Mouse (Mus musculus) spleen, postnatal 10 days (tissue): Measurements from ENCODE around the gene Dync1li2.

ENCODE experiments used
- DNase-seq, 2 experiments: peaks; one replicate each; pipeline ENCODE4 v3.0.0; 2021 to 2022; ENCODE audit warnings: low spot score in 2 of 2

Dync1li2 gene

DNA sequence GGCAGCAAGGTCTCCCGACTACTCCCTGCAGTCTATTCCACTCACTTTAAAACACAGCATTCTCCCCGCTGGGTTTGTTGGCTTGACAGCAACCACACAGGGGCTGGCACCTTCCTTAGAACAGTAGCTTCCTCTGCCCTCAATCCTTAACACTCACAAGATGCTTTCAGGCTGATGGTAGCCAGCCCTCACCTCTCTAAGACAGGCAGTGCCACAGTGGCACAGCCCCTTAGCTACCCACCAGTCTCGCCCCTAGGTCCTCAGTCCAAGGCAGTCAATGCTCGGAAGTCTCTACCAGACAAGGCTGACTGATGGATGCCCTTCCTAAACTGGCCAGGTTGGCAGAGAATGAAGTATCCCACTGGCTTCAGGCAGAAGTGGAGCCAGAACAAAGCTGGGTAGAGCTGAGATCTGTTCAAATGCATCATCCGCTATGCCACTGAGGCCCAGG, 61.9 kb downstream of the Dync1li2 start:
- DNase-seq, result no peak

DNA sequence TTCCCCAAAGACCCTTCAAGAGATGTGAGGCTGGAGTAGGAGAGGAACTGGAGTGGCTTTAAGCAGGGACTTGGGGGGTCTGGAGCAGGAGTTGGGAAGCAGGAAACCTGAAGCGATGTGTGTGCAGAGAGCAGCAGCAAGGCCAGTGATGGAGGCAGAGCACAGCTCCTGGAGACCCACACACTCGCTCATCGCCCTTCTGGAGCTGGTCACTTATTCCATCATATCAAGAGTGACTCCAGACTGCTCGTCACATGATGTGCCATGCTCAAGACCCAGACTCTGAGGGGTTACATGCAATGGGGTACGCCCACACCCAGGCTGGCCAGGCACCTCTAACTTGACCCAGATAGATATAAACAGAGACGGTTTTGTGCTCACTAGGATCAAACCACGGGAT, 62.6 kb downstream of the Dync1li2 start:
- DNase-seq, result no peak

DNA sequence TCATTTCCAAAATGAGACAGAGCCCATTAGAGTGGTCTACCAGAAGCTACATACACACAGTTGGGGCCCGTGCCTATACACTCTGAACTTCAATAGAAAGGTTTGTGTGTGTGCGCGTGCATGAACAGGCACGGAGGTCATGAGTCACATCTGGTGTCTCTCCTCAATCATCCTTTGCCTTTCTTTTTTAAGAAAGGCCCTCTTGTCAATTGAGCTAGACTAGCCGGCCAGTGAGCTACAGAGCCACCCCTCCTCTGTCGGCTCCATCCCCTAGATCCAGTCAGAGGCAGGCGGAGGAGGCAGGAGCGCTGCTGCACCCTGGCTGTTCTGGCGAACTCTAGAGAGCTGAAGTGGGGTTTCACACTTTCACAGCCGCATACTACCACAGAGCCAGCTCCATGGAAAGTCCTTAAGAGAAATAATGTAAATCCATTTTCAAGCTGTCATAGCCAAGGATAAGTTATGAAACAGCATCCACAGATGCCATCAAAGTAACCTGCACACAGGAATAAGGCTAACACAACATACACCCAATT, 63.5 kb downstream of the Dync1li2 start:
- DNase-seq, result no peak

DNA sequence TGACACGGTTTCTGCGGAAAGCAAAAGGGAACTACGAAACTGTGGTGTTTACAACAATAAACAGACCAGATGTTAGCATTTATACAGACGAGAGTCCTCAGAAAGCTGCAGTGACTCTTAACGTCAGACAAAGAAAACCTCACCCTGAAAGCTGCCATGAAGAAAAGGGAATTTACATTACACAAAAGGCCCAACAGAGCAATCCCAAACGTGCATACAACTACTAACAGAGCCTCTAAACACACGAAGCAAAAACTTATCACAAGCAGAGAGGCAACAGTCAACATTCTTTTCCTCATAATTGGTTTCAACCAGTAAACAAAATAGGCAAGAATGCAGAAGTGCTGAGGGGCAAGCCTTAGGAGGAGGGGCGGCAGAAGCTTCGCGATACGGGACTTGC, 66.2 kb downstream of the Dync1li2 start:
- no peak for DNase-seq

DNA sequence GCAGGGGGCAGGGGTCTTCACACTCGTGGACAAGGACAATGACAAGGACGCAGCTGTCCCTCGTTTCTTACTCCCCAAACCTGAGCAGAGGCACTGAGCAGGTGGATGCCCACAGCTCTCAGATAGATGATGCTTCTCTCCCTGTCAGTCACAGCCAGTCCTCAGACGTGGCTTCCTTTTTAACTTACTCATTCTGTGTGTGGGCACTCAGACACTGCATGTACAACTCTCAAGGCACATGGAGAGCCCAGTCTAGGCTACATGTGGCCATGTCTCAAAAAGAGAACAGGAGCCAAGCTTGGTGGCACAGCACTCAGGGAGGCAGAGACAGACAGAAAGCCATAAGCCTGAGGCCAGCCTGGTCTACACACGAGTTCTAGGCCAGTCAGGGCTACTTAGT, 66.9 kb downstream of the Dync1li2 start:
- DNase-seq, result no peak

DNA sequence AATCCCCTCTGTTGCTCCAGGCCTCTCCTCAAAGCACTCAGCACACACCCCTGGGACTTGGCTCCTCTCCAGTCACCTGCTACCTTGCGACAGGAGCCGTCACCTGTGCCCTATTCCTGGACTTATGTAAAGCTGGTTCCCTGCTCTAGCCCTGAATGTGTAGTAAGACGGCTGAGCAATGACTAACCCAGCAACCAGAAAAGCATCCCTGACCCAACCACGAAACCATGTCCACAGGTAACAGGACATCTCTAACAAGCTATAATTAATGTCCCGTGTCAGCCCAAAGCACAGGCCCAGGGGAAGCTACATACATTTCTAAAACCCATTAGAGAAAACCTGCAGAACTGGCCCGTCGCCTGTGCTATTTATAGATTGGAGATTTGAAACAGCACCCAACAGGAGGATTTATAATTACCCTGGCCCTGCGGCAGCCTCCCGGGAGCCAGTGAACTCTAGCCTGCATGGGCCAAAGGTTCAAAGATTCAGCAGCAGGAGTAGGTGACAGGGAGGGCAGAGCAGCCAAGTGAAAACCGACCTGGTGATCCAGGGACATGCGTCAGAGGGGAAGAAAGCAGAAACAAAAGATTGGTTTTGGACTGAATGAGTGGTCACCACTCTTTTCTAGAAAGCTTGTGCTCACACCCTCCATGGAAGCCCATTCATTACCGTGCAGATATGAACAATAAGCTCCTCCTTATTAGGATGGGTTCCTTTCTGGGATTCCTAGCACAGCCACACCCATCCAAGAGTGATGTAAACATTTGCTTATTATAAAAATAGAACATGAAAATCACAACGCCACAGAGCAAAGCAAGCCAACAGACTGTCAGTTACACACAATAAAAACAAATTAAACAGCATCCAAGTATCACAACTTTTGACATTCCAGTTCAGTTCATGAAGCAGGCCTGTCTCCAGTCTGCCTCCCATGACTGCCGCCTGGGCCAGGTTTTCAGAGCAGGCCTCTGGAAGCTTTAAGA, 67.7 kb downstream of the Dync1li2 start:
- no peak for DNase-seq

DNA sequence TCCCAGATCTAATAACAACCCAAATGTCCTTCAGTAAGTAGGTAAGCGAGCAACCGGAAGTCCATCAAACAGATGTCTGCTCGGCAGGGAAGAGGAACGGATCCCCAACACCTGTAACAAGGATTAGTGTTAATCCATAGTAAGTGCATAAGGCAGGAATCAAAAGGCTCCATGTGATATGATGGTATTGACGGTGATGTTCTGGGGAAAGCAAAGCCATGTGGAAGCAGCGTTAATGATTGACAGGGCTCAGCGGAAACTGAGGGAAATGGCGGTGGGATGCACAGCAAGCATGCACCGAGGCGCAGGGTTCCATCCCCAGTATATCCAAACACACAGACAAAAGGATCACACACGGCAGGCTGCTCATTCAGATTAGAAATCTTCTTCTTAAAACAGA, 68.6 kb downstream of the Dync1li2 start:
- DNase-seq, result no peak

DNA sequence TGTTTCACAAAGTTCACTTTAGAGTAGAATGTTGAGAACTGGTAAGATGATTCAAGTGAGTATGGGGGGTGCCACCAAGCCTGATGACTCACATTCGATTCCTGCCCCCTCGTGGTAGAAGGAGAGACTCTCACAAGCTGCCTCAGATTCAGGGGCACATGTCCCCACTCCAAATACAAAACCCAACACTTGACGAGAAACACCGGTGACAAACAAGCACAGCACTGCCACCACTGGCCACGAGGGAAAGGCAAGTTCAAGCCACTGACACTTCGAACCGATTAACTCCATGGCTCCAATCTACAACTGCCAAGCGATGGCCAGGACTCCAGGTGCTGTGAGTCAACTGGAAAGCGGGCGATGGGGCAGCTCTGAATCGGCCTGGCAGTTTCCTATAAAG, 69.1 kb downstream of the Dync1li2 start:
- no peak for DNase-seq

DNA sequence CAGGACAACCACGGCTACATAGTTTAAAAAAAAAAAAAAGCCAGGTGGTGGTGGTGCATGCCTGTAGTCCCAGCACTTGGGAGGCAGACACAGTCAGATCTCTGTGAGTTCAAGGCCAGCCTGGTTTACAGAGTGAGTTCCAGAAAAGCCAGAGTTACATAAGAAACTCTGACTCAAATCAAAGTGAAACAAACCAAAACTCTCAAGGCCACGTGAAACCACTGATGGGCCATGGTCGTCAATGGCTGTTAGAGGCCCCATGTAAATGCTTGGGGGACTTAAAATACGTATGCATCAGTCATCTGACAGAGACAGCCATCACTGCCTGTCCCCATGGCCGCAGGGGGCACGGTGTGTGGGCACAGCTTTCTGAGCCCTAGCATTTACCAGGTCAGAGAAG, 71.7 kb downstream of the Dync1li2 start:
- no peak for DNase-seq

DNA sequence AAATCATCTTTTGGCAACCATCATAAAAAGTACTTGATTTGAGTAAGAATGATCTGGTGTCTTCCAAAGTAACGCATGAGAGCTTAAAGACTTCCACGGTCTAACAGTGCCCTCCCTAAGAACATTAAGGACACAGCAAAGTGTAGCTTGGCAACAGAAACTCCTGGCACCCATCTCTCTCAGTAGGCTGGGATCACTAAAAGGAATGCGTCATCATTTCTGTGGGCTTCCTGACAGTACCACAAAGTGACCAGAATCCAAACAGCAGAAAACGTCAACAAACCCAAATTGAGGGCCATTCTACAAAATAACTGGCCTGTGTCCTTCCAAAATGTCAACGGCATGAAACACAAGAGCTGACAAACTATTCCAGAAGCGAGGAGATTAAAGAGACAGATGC, 72.8 kb downstream of the Dync1li2 start:
- no peak for DNase-seq

DNA sequence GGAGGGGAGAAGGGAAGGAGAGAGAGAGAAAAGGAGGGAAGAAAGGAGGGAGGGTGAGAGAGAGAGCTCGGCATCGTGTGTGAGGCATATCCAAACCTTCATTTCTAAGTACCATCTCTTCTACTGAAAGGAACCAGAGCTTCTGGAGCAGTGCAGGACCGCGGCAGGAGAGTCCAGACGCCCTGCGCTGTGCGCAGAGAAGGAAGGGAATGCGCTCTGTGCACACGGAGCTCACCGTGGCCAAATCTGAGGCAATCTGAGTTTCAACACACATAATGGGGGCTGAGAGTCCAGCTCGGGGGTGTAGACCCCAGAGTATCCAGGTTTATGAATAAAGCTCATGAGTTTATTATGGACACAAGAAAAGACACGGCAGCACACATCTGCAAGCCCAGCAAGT, 73.3 kb downstream of the Dync1li2 start:
- DNase-seq, result no peak
